Mouse (Mus musculus) olfactory bulb, adult 2 months (tissue): ENCODE measurements around the gene Jtb.

Experiments
- CTCF ChIP-seq: fragments of 200-500 bp; IDR thresholded peaks from 2 replicates; pipeline ENCODE4 v1.5.1; 2012; ENCODE audit warnings: low read depth, mild to moderate bottlenecking, low read length, moderate library complexity; ENCODE audit not compliant: insufficient read depth
- POLR2A ChIP-seq: fragments of 200-500 bp; IDR thresholded peaks from 2 replicates; pipeline ENCODE4 v1.6.1; 2012; ENCODE audit warnings: mild to moderate bottlenecking, low read depth, low read length, moderate library complexity; ENCODE audit not compliant: insufficient read depth

DNA sequence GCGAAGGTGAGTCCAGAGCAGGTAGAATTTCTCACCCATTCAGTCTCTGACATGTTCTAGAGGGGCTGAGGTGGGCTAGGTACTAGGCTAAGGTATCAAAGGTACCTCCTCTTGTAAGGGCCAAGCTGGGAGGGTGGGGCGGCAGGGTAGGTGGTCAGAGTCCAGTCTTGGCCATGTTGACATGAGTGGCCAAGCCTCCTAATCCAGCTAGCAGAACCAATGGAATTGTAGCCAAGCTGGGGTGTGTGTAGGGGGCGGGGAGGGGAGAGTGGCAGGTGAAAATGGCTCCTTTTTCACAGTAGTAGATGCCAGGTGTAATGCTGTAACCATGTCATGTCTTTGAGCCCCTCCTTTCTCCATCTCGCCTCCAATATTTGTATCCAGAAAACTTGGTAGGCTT lies 27.1 kb downstream of the Jtb start:
- TF ChIP-seq POLR2A (no peak), CTCF (no peak)
